Mouse (Mus musculus) myocyte (in vitro differentiated cells): ENCODE measurements around the gene 3110040M04Rik.
"Not testable (repeated sequence)": the region's sequence is repeated elsewhere in the genome, so short reads cannot be mapped to it uniquely, and the experiment has no call there.

Source experiments
- POLR2A ChIP-seq: IDR thresholded peaks from one replicate; pipeline ENCODE4 v1.6.1; 2011; ENCODE audit warnings: low read depth, mild to moderate bottlenecking, control low read depth, moderate library complexity; ENCODE audit not compliant: insufficient read length
- POLR2AphosphoS2 ChIP-seq: IDR thresholded peaks from one replicate; pipeline ENCODE4 v1.6.1; 2011; ENCODE audit warnings: low read depth, control low read depth; ENCODE audit not compliant: insufficient read length
- USF1 ChIP-seq: IDR thresholded peaks from one replicate; pipeline ENCODE4 v1.6.1; 2011; ENCODE audit warnings: low read depth, mild to moderate bottlenecking, control low read depth, moderate library complexity

GRCm38 (mm10) chr1:151182266-151182665 is 21.7 kb upstream of the 3110040M04Rik start, which contains the start of gene Gm47985:
- TF ChIP-seq POLR2A, USF1, POLR2AphosphoS2: not testable (repeated sequence)
